ENCODE assay signal across 8 mouse cellular contexts in the genomic region with DNA sequence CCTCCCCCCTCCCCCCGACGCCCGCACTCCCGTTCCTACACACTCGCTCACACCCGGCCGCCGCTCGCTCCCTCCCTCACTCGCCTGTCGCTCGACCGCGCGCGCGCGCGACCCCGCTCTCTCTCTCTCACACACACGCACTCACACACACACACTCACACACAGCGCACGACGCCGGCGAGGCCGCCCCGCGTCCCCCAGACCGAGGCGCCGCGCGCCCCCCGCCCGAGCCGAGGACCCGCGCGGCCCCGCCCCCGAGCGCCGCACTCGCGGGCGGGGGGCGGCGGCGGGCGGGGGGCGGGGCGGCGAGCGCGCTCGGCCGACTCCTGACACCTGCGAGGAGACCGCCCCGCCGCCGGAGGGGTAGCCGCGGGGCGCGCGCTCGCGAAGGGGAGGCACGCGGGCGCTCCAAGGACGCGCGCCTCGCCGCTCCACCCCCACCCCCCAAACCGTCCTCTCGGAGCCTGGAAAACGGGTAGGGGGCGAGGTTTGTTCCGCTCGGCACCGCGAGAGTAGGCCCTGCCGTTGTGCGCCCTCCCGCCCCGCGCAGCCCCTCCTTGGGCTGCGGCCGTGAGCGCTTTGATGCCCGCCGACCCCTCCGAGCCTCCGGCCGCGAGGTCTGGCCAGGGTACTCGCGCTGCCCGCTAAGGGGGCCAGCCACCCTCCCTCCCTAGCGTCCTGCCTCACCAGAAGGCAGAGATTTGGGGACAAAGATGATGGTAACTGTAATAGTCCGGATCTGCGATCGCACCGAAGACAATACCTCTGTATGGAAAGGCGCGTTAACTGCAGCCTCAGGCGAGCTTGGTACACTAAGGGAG. TPM values are rescaled to one million over a fixed set of nuclear protein-coding genes. Genes with fewer than 3 reads are reported as not detected.
DNase-seq lines count a peak whose midpoint lies in the region; ATAC-seq lines count a peak whose summit lies in the region.

No protein-coding gene starts in this region.

- WGBS in embryonic facial prominence, embryonic 13.5 days, result under 1% methylated on average over 81 of the region's 111 CpGs
- under 1% methylated on average over 65 of the region's 111 CpGs for WGBS in hindbrain, embryonic 16.5 days
- 2% methylated on average over 96 of the region's 111 CpGs for WGBS in liver, embryonic 11.5 days
- 1% methylated on average over 66 of the region's 111 CpGs for WGBS in neural tube, embryonic 15.5 days

- peak overlapping the region; percentile 78 for H3K9ac ChIP-seq in embryonic facial prominence, embryonic 13.5 days
- peak overlapping the region; percentile 95 for H3K9ac ChIP-seq in hindbrain, embryonic 16.5 days (ENCODE audit: low read depth, low read length)
- peak overlapping the region; percentile 55; the same call in 1 of the 2 replicates for H3K9ac ChIP-seq in liver, embryonic 11.5 days (ENCODE audit: low read depth, low read length)
- H3K9ac ChIP-seq in neural tube, embryonic 15.5 days (replicated peaks), result peak overlapping the region; percentile 72

- H3K27ac ChIP-seq in embryonic facial prominence, embryonic 13.5 days, result peak overlapping the region; percentile 78
- H3K27ac ChIP-seq in hindbrain, embryonic 16.5 days (ENCODE audit: low read depth, low read length), result peak overlapping the region; percentile 97
- H3K27ac ChIP-seq in liver, embryonic 11.5 days (ENCODE audit: low read depth, low read length), result no peak overlapping the region
- H3K27ac ChIP-seq in neural tube, embryonic 15.5 days (replicated peaks), result peak overlapping the region; percentile 98

- H3K9me3 ChIP-seq in embryonic facial prominence, embryonic 13.5 days, result no peaks in the 10 kb centered on the region
- H3K9me3 ChIP-seq in hindbrain, embryonic 16.5 days (ENCODE audit: control insufficient read depth, low read length), result no peaks in the 10 kb centered on the region
- H3K9me3 ChIP-seq in liver, embryonic 11.5 days (ENCODE audit: control insufficient read depth, low read length), result no peaks in the 10 kb centered on the region
- no peaks in the 10 kb centered on the region for H3K9me3 ChIP-seq in neural tube, embryonic 15.5 days (replicated peaks)

- no peaks in the 10 kb centered on the region for H3K27me3 ChIP-seq in embryonic facial prominence, embryonic 13.5 days
- no peaks in the 10 kb centered on the region for H3K27me3 ChIP-seq in hindbrain, embryonic 16.5 days (replicated peaks; ENCODE audit: control insufficient read depth, insufficient read depth, low read length)
- peaks cover 70% of the 10 kb centered on the region for H3K27me3 ChIP-seq in liver, embryonic 11.5 days (replicated peaks; ENCODE audit: control insufficient read depth, insufficient read depth, low read length)
- no peaks in the 10 kb centered on the region for H3K27me3 ChIP-seq in neural tube, embryonic 15.5 days (replicated peaks)

- DNase-seq in adrenal gland, postnatal 14 days, result peak; percentile 35
- no peak for DNase-seq in adrenal gland, adult 8-10 months
- DNase-seq in CD4-positive helper T cell, adult 2 months (ENCODE audit: low read depth, low spot score), result peak; percentile 40
- DNase-seq in liver, embryonic 11.5 days (ENCODE audit: low spot score), result peak; percentile 64
- DNase-seq in urinary bladder, postnatal 14 days (ENCODE audit: low spot score), result no peak

- H3K36me3 ChIP-seq in embryonic facial prominence, embryonic 13.5 days, result no peaks in the 10 kb centered on the region
- no peaks in the 10 kb centered on the region for H3K36me3 ChIP-seq in hindbrain, embryonic 16.5 days (ENCODE audit: control insufficient read depth, insufficient read depth, low read length)
- no peaks in the 10 kb centered on the region for H3K36me3 ChIP-seq in liver, embryonic 11.5 days (ENCODE audit: control insufficient read depth, insufficient read depth, low read length)
- no peaks in the 10 kb centered on the region for H3K36me3 ChIP-seq in neural tube, embryonic 15.5 days

- H3K4me1 ChIP-seq in embryonic facial prominence, embryonic 13.5 days, result peaks cover 21% of the 10 kb centered on the region
- peaks cover 14% of the 10 kb centered on the region for H3K4me1 ChIP-seq in hindbrain, embryonic 16.5 days (ENCODE audit: control insufficient read depth, insufficient read depth, low read depth, low read length)
- H3K4me1 ChIP-seq in liver, embryonic 11.5 days (replicated peaks; ENCODE audit: control insufficient read depth, insufficient read depth, low read length), result no peaks in the 10 kb centered on the region; the same call in 1 of the 2 replicates
- peaks cover 30% of the 10 kb centered on the region for H3K4me1 ChIP-seq in neural tube, embryonic 15.5 days

- peak overlapping the region; percentile 77 for H3K4me2 ChIP-seq in embryonic facial prominence, embryonic 13.5 days
- peak overlapping the region; percentile 67 for H3K4me2 ChIP-seq in hindbrain, embryonic 16.5 days (ENCODE audit: low read length)
- peak overlapping the region; percentile 91 for H3K4me2 ChIP-seq in liver, embryonic 11.5 days
- peak overlapping the region; percentile 65 for H3K4me2 ChIP-seq in neural tube, embryonic 15.5 days

- peak; percentile 85 for ATAC-seq in embryonic facial prominence, embryonic 13.5 days (ENCODE audit: insufficient number of reproducible peaks, insufficient read depth, low FRiP score, low TSS enrichment, low read depth)
- ATAC-seq in hindbrain, embryonic 16.5 days, result peak; percentile 93
- peak; percentile 55 for ATAC-seq in liver, embryonic 11.5 days (replicated peaks; ENCODE audit: low FRiP score)
- ATAC-seq in neural tube, embryonic 15.5 days (ENCODE audit: low FRiP score), result peak; percentile 92

- peak overlapping the region; percentile 78 for H3K4me3 ChIP-seq in embryonic facial prominence, embryonic 13.5 days
- peak overlapping the region; percentile 80 for H3K4me3 ChIP-seq in hindbrain, embryonic 16.5 days (ENCODE audit: low read length)
- H3K4me3 ChIP-seq in liver, embryonic 11.5 days (ENCODE audit: low read depth, low read length), result peak overlapping the region; percentile 76
- peak overlapping the region; percentile 71 for H3K4me3 ChIP-seq in neural tube, embryonic 15.5 days (replicated peaks)

RNA-seq across cellular contexts. Expression of a gene that starts 12.1 kb away (rescaled TPM):
- 0.85 and 2.0 TPM in 2 replicates for total RNA-seq in adrenal gland, postnatal 14 days (2021)
- under 1 TPM in 2 of 4 experiments, not detected in 2; 0.44 to 0.70 TPM for total RNA-seq in adrenal gland, adult 8-10 months (2022)
- polyA plus RNA-seq in embryonic facial prominence, embryonic 13.5 days (2015; fragmentation: Nextera tagmentation; extraction: Ambion mirVana), result 27.6 and 32.4 TPM in 2 replicates
- 105 and 116 TPM in 2 replicates for polyA plus RNA-seq in hindbrain, embryonic 16.5 days (2015; fragmentation: Nextera tagmentation; extraction: Ambion mirVana)
- 7.7 and 8.1 TPM in 2 replicates for polyA plus RNA-seq in liver, embryonic 11.5 days (2014; fragmentation: Nextera tagmentation; extraction: Ambion mirVana)
- polyA plus RNA-seq in neural tube, embryonic 15.5 days (2015; fragmentation: Nextera tagmentation; extraction: Ambion mirVana), result 84.9 and 103 TPM in 2 replicates

RNA-seq across cellular contexts. Expression of a gene that starts 19.1 kb away (rescaled TPM):
- 36.3 and 44.0 TPM in 2 replicates for total RNA-seq in adrenal gland, postnatal 14 days (2021)
- 10 to 100 TPM in 2 of 4 experiments, 1 to 10 TPM in 2; 7.4 to 14.4 (median 10.0) TPM for total RNA-seq in adrenal gland, adult 8-10 months (2022)
- polyA plus RNA-seq in embryonic facial prominence, embryonic 13.5 days (2015; fragmentation: Nextera tagmentation; extraction: Ambion mirVana), result 1.7 and 2.0 TPM in 2 replicates
- polyA plus RNA-seq in hindbrain, embryonic 16.5 days (2015; fragmentation: Nextera tagmentation; extraction: Ambion mirVana), result 3.6 and 3.9 TPM in 2 replicates
- 0.67 and 0.96 TPM in 2 replicates for polyA plus RNA-seq in liver, embryonic 11.5 days (2014; fragmentation: Nextera tagmentation; extraction: Ambion mirVana)
- polyA plus RNA-seq in neural tube, embryonic 15.5 days (2015; fragmentation: Nextera tagmentation; extraction: Ambion mirVana), result 10.0 and 11.3 TPM in 2 replicates

Comparison
In these comparisons a context has a peak if more than half of its experiments do, and no peak if none do; other contexts are left out.
1. DNase-seq: peak in adrenal gland, postnatal 14 days (single experiment), CD4-positive helper T cell, adult 2 months (single experiment) and liver, embryonic 11.5 days (single experiment); none in adrenal gland, adult 8-10 months (single experiment) and urinary bladder, postnatal 14 days (single experiment).
2. Peak in every context shown above with its lines, with median percentiles within 50 percentile points of each other: ATAC-seq, H3K4me2 ChIP-seq, H3K4me3 ChIP-seq and H3K9ac ChIP-seq.